Mouse (Mus musculus) C2C12 (cell line): ENCODE measurements around the gene Bcdin3d.

Experiments
- CEBPB ChIP-seq: IDR thresholded peaks from one replicate; pipeline ENCODE4 v1.6.1; 2011; ENCODE audit warnings: low read depth, mild to moderate bottlenecking, control low read depth, moderate library complexity
- CTCF ChIP-seq: IDR thresholded peaks from one replicate; pipeline ENCODE4 v1.5.1; 2011; ENCODE audit not compliant: control insufficient read depth, insufficient read depth, insufficient read length
- MAX ChIP-seq: IDR thresholded peaks from one replicate; pipeline ENCODE4 v1.6.1; 2011; ENCODE audit warnings: mild to moderate bottlenecking, control low read depth
- MYOG ChIP-seq: IDR thresholded peaks from one replicate; pipeline ENCODE4 v1.6.1; 2011; ENCODE audit not compliant: control insufficient read depth, insufficient read length; ENCODE audit errors: extremely low read depth
- USF1 ChIP-seq: IDR thresholded peaks from one replicate; pipeline ENCODE4 v1.6.1; 2011; ENCODE audit warnings: low read depth, mild to moderate bottlenecking, control low read depth, moderate library complexity

GRCm38 (mm10) chr15:99505324-99506095, 31.0 kb upstream of the Bcdin3d start:
- TF ChIP-seq CTCF = no peak
- no peak for TF ChIP-seq MAX
- TF ChIP-seq CEBPB = no peak
- no peak for TF ChIP-seq MYOG
- TF ChIP-seq USF1 = no peak
